Mouse (Mus musculus) brown adipose tissue, adult 24 weeks (tissue): ENCODE results near the gene Cnbp. TPM values are rescaled to one million over a fixed set of nuclear protein-coding genes. Genes with fewer than 3 reads are reported as not detected.

Experiments used
- H3K27ac ChIP-seq: fragments of 200-500 bp; replicated peaks from 2 replicates; pipeline ENCODE4 v1.5.1; 2012; ENCODE audit warnings: low read depth, mild to moderate bottlenecking, low read length
- H3K4me1 ChIP-seq: fragments of 200-500 bp; 2 replicates; pipeline ENCODE4 v1.6.1; 2012; ENCODE audit warnings: low read length, mixed read lengths; ENCODE audit not compliant: control insufficient read depth, insufficient read depth, insufficient read length
- H3K4me3 ChIP-seq: fragments of 200-500 bp; 2 replicates; pipeline ENCODE4 v1.5.1; 2012; ENCODE audit warnings: low read depth, mild to moderate bottlenecking, low read length, moderate library complexity; ENCODE audit not compliant: insufficient read depth
- polyA plus RNA-seq: library from polyadenylated mRNA; stranded (reverse); fragments of >200 nt; gene quantifications from 2 replicates; pipeline ENCODE4 v1.2.4, GENCODE M21; 2012; ENCODE audit not compliant: missing spikeins, insufficient read depth, insufficient read length

Cnbp gene
- polyA plus RNA-seq, 1 experiment = 367 TPM

DNA sequence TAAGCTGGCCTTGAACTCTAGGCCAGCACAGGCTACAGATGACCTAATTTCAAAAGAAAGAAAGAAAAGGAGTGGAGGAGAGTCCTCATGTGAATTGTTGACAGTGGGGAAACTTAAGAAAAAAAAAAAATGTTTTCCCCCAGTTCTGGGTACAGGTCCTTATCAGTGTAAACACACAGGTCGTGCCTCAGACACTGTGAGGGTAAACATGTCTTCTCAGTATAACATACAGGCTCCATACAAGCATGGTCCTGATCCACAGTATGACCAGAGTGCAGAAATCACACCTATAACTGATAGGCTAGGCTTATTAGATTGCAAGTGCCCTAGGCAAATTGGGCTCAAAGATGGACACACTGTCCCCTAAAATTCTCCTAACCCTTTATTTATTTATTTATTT, 19.5 kb upstream of the Cnbp start:
- Histone ChIP-seq H3K4me1 (peaks cover 2% of the 10 kb centered on the region; the same call in 1 of the 2 replicates), H3K4me3 (no peak overlapping the region), H3K27ac (no peak overlapping the region)

DNA sequence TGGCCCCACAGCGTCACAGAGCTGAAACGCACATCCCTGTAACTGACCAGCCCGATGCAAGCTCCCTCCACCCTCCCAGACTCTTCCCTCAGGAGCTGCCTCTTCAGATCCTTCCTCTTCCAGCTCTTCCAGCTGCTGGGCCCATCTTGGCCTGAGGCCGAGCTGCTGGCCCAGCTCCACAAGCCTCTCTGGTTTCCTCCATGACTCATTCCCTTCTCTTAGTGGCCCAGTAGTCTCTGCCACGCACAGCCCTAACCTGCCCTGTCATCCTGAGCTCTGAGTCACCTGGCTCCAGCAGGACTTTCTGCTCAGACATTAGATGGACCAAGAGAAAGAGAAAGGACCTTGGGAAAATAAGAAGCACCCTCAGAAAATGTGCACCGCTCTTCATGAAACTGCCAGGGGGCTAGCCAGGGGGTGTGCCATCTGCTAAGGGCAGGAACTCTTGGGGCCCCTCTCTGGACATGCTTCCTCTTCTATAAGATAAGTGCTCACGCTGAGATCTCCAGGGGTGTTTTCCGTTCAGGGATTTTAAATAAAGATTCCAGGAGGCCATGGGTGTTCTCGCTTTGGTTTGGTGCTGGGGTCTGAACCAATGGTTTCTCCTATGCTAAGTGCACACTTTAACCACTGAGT, 18.1 kb upstream of the Cnbp start:
- H3K4me3 ChIP-seq = no peak overlapping the region
- H3K4me1 ChIP-seq = no peaks in the 10 kb centered on the region; the same call in 1 of the 2 replicates
- no peak overlapping the region for H3K27ac ChIP-seq

- no peak overlapping the region for H3K4me3 ChIP-seq
- no peak overlapping the region for H3K27ac ChIP-seq
- no peaks in the 10 kb centered on the region; the same call in 1 of the 2 replicates for H3K4me1 ChIP-seq
These were observed 16.4 kb upstream of the Cnbp start for GRCm38 (mm10) chr6:87867256-87867655.

DNA sequence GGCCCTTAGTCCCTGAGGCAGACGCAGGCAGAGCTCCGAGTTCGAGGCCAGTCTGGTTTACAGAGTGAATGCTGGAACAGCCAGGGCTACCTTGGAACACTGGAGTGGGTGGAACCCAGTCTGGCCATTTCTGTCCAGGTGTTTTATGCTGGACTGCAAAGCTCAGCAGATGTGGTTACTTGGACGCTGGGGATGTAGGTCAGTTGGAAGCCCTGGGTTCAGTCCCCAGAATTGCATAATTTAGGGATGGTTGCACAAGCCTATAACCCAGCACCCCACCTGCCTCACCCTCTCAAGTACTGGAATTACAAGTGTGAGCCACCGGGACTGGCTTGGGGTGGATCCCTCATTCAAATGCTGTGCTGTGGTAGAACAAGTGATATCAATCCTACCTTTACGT, 15.3 kb upstream of the Cnbp start:
- no peak overlapping the region for H3K27ac ChIP-seq
- no peak overlapping the region for H3K4me3 ChIP-seq
- H3K4me1 ChIP-seq = no peaks in the 10 kb centered on the region; the same call in 1 of the 2 replicates

DNA sequence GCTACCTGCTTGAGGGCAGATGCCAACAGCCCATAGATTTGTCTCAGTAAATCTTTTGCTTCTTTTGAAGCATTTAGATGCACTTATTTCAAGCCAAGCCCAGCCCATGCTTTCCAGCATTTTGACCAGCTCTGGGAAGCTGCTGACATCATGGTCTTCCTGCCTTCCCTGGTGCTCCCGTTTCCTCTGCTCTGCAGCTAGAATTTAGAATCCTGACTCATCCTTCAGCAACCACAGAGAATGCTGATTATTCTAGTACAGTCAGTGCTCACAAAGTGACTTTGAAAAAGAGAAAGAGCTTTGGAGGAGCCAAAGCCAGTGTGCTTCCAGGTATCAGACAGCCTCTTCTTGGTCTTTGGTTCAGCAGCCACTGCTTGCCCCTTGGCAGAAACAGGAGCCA, 6.2 kb upstream of the Cnbp start:
- Histone ChIP-seq H3K4me3 (no peak overlapping the region), H3K27ac (no peak overlapping the region), H3K4me1 (no peaks in the 10 kb centered on the region)

DNA sequence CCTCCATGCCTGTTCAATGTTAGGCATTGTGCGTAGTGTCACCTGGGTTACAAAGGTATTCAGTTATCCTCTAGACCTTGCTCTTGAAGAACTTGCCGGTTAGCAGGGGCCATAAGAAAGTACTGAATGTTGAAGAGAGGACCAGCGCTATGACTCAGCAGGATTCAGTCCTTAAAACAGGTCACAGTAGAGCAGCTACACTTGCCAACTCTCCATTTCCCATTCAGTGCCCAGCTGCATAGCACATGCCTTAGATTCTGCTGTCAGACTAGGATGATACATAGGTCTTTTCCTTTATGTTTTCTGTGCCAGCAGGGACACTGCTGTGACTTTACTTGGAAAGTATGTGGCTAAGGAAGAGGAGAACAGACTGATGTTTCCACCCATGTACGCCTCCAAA, 2.5 kb upstream of the Cnbp start:
- H3K4me3 ChIP-seq = no peak overlapping the region
- H3K27ac ChIP-seq = no peak overlapping the region
- H3K4me1 ChIP-seq = peaks cover 2% of the 10 kb centered on the region; the same call in 1 of the 2 replicates

GRCm38 (mm10) chr6:87851871-87852270, 965 bp upstream of the Cnbp start:
- no peak overlapping the region for H3K27ac ChIP-seq
- no peak overlapping the region for H3K4me3 ChIP-seq
- peaks cover 4% of the 10 kb centered on the region; the same call in 1 of the 2 replicates for H3K4me1 ChIP-seq

- Histone ChIP-seq H3K27ac (peak overlapping the region; percentile 97), H3K4me3 (peak overlapping the region; percentile 92), H3K4me1 (peaks cover 4% of the 10 kb centered on the region; the same call in 1 of the 2 replicates)
These were observed 579 bp downstream of the Cnbp start for GRCm38 (mm10) chr6:87850155-87850899.

GRCm38 (mm10) chr6:87849780-87850154, 1.1 kb downstream of the Cnbp start:
- peak overlapping the region; percentile 97 for H3K27ac ChIP-seq
- peaks cover 4% of the 10 kb centered on the region; the same call in 1 of the 2 replicates for H3K4me1 ChIP-seq
- H3K4me3 ChIP-seq = peak overlapping the region; percentile 92

GRCm38 (mm10) chr6:87846813-87847212, 4.1 kb downstream of the Cnbp start:
- Histone ChIP-seq H3K4me3 (no peak overlapping the region), H3K4me1 (peaks cover 4% of the 10 kb centered on the region; the same call in 1 of the 2 replicates), H3K27ac (no peak overlapping the region)

DNA sequence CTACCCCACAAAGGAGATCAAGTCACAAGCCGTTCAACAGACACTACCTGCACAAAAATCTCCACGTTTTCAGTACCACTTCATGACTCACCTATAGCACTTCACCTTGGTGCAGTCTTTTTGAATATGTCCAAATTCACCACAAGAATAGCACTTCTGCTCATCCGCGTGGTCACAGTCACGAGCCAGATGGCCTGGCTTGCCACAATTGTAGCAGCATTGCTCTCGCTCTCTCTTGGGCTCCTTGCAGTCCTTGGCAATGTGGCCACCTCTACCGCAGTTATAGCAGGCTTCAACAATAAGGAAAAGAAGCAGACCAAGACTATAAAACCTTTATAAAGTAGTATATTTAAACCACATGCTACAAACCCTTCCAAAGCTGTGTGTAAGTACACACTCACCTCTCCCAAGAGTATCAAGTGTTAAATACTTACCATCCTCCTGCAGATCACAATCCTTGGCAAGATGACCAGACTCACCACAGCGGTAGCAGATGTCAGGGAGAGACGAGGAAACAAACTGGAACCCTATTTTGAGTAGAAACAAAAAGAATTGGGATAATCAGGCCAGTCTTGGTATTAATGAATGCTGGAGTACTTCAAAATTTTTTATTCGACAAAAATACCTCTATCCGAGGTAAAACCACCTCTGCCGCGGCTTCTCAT, 5.7 kb downstream of the Cnbp start:
- H3K27ac ChIP-seq = no peak overlapping the region
- peaks cover 4% of the 10 kb centered on the region; the same call in 1 of the 2 replicates for H3K4me1 ChIP-seq
- no peak overlapping the region for H3K4me3 ChIP-seq

- Histone ChIP-seq H3K4me1 (no peaks in the 10 kb centered on the region; the same call in 1 of the 2 replicates), H3K4me3 (no peak overlapping the region), H3K27ac (no peak overlapping the region)
These were observed 8.7 kb downstream of the Cnbp start for GRCm38 (mm10) chr6:87842254-87842653.

DNA sequence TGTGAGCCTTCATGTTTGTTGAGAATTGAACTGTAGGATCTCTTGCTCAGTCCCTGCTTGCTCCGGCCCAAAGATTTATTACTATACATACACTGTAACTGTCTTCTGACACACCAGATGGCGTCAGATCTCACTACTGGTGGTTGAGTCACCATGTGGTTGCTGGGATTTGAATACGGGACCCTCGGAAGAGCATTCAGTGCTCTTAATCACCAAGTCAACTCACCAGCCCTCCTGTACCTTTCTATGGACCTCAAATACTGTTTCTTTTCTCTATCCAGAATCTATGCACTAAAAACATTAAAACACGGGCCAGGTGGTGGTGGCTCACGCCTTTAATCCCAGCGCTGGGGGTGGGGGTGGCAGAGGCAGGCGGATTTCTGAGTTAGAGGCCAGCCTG, 9.3 kb downstream of the Cnbp start:
- no peak overlapping the region for H3K27ac ChIP-seq
- no peaks in the 10 kb centered on the region; the same call in 1 of the 2 replicates for H3K4me1 ChIP-seq
- H3K4me3 ChIP-seq = no peak overlapping the region

DNA sequence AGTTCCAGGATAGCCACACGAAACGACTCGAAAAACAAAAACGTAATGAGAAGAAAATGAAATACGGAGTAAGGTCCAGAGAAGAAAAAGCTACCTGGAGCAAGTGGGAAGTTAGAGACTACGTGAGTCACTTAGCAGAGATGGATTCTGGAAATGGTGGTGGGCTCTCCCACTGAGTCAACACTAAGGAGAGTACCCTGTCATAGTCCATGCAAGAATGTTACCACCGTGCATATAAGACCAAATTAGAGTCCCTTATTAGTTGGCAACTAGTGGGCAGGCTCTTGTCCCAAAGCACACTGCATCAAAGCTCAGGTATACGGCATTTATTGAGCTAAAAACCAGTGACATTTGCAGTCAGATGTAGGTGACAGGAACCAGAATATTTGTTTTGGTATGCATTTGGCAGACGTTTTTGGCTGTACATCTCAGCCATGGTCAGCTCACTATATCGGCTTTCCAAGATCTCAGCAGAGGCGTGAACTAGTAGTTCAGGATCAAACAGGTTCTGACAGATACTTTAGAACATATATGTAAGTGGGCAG, 11.0 kb downstream of the Cnbp start:
- no peak overlapping the region for H3K27ac ChIP-seq
- no peaks in the 10 kb centered on the region; the same call in 1 of the 2 replicates for H3K4me1 ChIP-seq
- H3K4me3 ChIP-seq = no peak overlapping the region

DNA sequence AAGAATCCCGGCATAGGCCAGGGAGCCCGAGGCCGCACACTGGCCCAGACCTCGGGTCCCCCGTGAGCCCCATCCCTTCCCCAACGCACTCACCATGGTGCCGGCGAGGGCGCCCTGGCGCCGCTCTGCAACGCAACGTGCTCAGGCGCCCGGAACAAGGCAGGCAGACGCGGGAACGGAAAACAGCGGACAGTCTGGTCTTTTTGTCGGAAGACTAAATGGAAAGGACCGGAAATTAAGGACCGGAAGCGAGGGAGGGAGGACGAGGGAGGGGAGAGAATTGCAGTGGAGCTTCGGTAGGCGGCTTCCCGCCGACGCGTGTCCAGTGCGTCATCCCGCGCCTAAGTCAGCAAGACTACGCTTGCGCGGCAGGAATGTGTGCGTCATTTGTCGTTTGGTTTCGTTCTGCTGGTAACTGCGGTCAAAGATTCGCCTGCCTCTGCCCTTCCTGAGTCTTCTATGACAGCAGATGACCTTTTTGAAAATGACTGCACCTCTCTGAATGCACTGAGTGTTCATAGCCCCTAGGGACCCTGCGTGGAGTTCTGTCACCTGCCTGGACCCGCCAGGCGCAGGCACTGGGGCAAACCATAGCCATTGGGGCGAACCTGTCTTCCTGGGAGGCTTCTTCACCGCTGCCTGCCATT, 12.2 kb downstream of the Cnbp start, which contains the start of gene Isy1:
Isy1 (minus strand) TSS at position 248 of the 647 bp plus-strand sequence.
- no peaks in the 10 kb centered on the region; the same call in 1 of the 2 replicates for H3K4me1 ChIP-seq
- peak within 1 kb of the TSS; percentile 76 for H3K4me3 ChIP-seq
- peak within 1 kb of the TSS; percentile 96 for H3K27ac ChIP-seq
